Mouse (Mus musculus) olfactory bulb, adult 2 months (tissue): Measurements from ENCODE around the gene Spata21. TPM values are rescaled to one million over a fixed set of nuclear protein-coding genes. Genes with fewer than 3 reads are reported as not detected.
"Not testable (repeated sequence)": the region's sequence is repeated elsewhere in the genome, so short reads cannot be mapped to it uniquely, and the experiment has no call there.

Source experiments
- H3K27ac ChIP-seq: fragments of 200-500 bp; 2 replicates; pipeline ENCODE4 v1.5.1; 2012; ENCODE audit warnings: low read depth, low read length; ENCODE audit not compliant: insufficient read depth
- H3K4me1 ChIP-seq: fragments of 200-500 bp; 2 replicates; pipeline ENCODE4 v1.6.1; 2012; ENCODE audit warnings: low read length; ENCODE audit not compliant: control insufficient read depth, insufficient read depth
- H3K4me3 ChIP-seq: fragments of 200-500 bp; 2 replicates; pipeline ENCODE4 v1.5.1; 2012; ENCODE audit warnings: mild to moderate bottlenecking, low read depth, low read length, moderate library complexity; ENCODE audit not compliant: insufficient read depth
- CTCF ChIP-seq: fragments of 200-500 bp; IDR thresholded peaks from 2 replicates; pipeline ENCODE4 v1.5.1; 2012; ENCODE audit warnings: low read depth, mild to moderate bottlenecking, low read length, moderate library complexity; ENCODE audit not compliant: insufficient read depth
- POLR2A ChIP-seq: fragments of 200-500 bp; IDR thresholded peaks from 2 replicates; pipeline ENCODE4 v1.6.1; 2012; ENCODE audit warnings: mild to moderate bottlenecking, low read depth, low read length, moderate library complexity; ENCODE audit not compliant: insufficient read depth
- WGBS: fragments of 180-500 bp; shearing (Covaris S2); methylation state at CpG from one replicate; pipeline ENCODE4 v1.1.7; 2018; 5-methylcytosine and 5-hydroxymethylcytosine counted together
- polyA plus RNA-seq: library from polyadenylated mRNA; stranded (reverse); fragments of >200 nt; gene quantifications from 2 replicates; pipeline ENCODE4 v1.2.4, GENCODE M21; 2012; ENCODE audit warnings: low replicate concordance; ENCODE audit not compliant: missing spikeins, insufficient read depth, insufficient read length

The Spata21 gene
- polyA plus RNA-seq, 1 experiment, result not detected

GRCm38 (mm10) chr4:141132191-141132590 lies 44.1 kb downstream of the Spata21 start:
- TF ChIP-seq CTCF (no peak), POLR2A (no peak)
- peaks cover 50% of the 10 kb centered on the region for H3K4me1 ChIP-seq
- H3K27ac ChIP-seq, result no peak overlapping the region
- H3K4me3 ChIP-seq, result no peak overlapping the region
- WGBS, result 62% methylated on average over 8 of the region's 8 CpGs

GRCm38 (mm10) chr4:141133227-141133626 lies 45.1 kb downstream of the Spata21 start:
- Histone ChIP-seq H3K4me1 (peaks cover 54% of the 10 kb centered on the region), H3K4me3 (no peak overlapping the region), H3K27ac (no peak overlapping the region)
- WGBS, result 66% methylated on average over 8 of the region's 8 CpGs
- TF ChIP-seq POLR2A (no peak), CTCF (no peak)

- no peak overlapping the region for H3K4me3 ChIP-seq
- no peak overlapping the region for H3K27ac ChIP-seq
- no peak for TF ChIP-seq POLR2A
- no peak for TF ChIP-seq CTCF
- 46% methylated on average over 8 of the region's 8 CpGs for WGBS
- H3K4me1 ChIP-seq, result peaks cover 57% of the 10 kb centered on the region
These were observed 45.9 kb downstream of the Spata21 start for GRCm38 (mm10) chr4:141134031-141134441.

- H3K27ac ChIP-seq, result no peak overlapping the region
- H3K4me1 ChIP-seq, result peaks cover 50% of the 10 kb centered on the region
- TF ChIP-seq POLR2A (no peak), CTCF (no peak)
- 59% methylated on average over 20 of the region's 20 CpGs for WGBS
- no peak overlapping the region for H3K4me3 ChIP-seq
These were observed 46.8 kb downstream of the Spata21 start for GRCm38 (mm10) chr4:141134751-141135530.

- Histone ChIP-seq H3K27ac (no peak overlapping the region), H3K4me1 (peaks cover 41% of the 10 kb centered on the region), H3K4me3 (no peak overlapping the region)
- TF ChIP-seq POLR2A (no peak), CTCF (no peak)
- whole genome bisulfite sequencing, result 74% methylated on average over 7 of the region's 7 CpGs
These were observed 48.0 kb downstream of the Spata21 start for GRCm38 (mm10) chr4:141136126-141136525.

- H3K4me3 ChIP-seq, H3K27ac ChIP-seq: not testable (repeated sequence)
- 53% methylated on average over 3 of the region's 3 CpGs for WGBS
- peaks cover 27% of the 10 kb centered on the region for H3K4me1 ChIP-seq
These were observed 49.6 kb downstream of the Spata21 start for GRCm38 (mm10) chr4:141137740-141138139.

- peaks cover 26% of the 10 kb centered on the region for H3K4me1 ChIP-seq
- TF ChIP-seq CTCF (no peak), POLR2A (no peak)
- peak overlapping the region; percentile 69 for H3K4me3 ChIP-seq
- WGBS, result 2% methylated on average over 29 of the region's 29 CpGs
- H3K27ac ChIP-seq, result no peak overlapping the region
These were observed 50.4 kb downstream of the Spata21 start for GRCm38 (mm10) chr4:141138425-141139115.

GRCm38 (mm10) chr4:141139116-141139970 lies 51.2 kb downstream of the Spata21 start, which contains the start of gene Szrd1:
Gene Szrd1, minus strand, starts transcription at chr4:141139775.
- TF ChIP-seq CTCF (no peak), POLR2A (peak; percentile 60)
- H3K4me1 ChIP-seq, result peaks cover 23% of the 10 kb centered on the region
- peak within 1 kb of the TSS; percentile 69 for H3K4me3 ChIP-seq
- H3K27ac ChIP-seq, result peak within 1 kb of the TSS; percentile 89
- under 1% methylated on average over 63 of the region's 63 CpGs for WGBS

- 85% methylated on average over 9 of the region's 9 CpGs for WGBS
- H3K27ac ChIP-seq, H3K4me3 ChIP-seq: not testable (repeated sequence)
- peaks cover 15% of the 10 kb centered on the region for H3K4me1 ChIP-seq
These were observed 52.2 kb downstream of the Spata21 start for GRCm38 (mm10) chr4:141140354-141140753.
